Mouse (Mus musculus): ENCODE results near the gene Ano4. TPM values are rescaled to one million over a fixed set of nuclear protein-coding genes. Genes with fewer than 3 reads are reported as not detected.

The Ano4 gene
- polyA plus RNA-seq, 1 experiment from 2014 or later: 1.5 TPM

GRCm38 (mm10) chr10:89263396-89263795, 81.2 kb downstream of the Ano4 start:
- no peak overlapping the region for H3K4me3 ChIP-seq (ENCODE audit: low read depth, low read length)
- no peaks in the 10 kb centered on the region for H3K27me3 ChIP-seq (replicated peaks; ENCODE audit: control insufficient read depth, insufficient read depth, low read length)
- ATAC-seq (replicated peaks; ENCODE audit: low FRiP score) (no peak), DNase-seq (ENCODE audit: low spot score) (no peak)
- no peak overlapping the region for H3K4me2 ChIP-seq
- no peak overlapping the region for H3K27ac ChIP-seq (ENCODE audit: low read depth, low read length)
- no peaks in the 10 kb centered on the region for H3K4me1 ChIP-seq (replicated peaks; ENCODE audit: control insufficient read depth, insufficient read depth, low read length)
- H3K36me3 ChIP-seq (ENCODE audit: control insufficient read depth, insufficient read depth, low read length): no peaks in the 10 kb centered on the region
- WGBS: 68% methylated on average over 4 of the region's 4 CpGs
- no peaks in the 10 kb centered on the region for H3K9me3 ChIP-seq (ENCODE audit: control insufficient read depth, low read length)
- no peak overlapping the region for H3K9ac ChIP-seq (ENCODE audit: low read depth, low read length)

- no peak overlapping the region for H3K27ac ChIP-seq (ENCODE audit: low read depth, low read length)
- peaks cover 3% of the 10 kb centered on the region; the same call in 1 of the 2 replicates for H3K27me3 ChIP-seq (replicated peaks; ENCODE audit: control insufficient read depth, insufficient read depth, low read length)
- ATAC-seq (replicated peaks; ENCODE audit: low FRiP score): no peak
- H3K4me1 ChIP-seq (replicated peaks; ENCODE audit: control insufficient read depth, insufficient read depth, low read length): no peaks in the 10 kb centered on the region
- H3K9ac ChIP-seq (ENCODE audit: low read depth, low read length): no peak overlapping the region
- H3K36me3 ChIP-seq (ENCODE audit: control insufficient read depth, insufficient read depth, low read length): no peaks in the 10 kb centered on the region
- peak; percentile 32 for DNase-seq (ENCODE audit: low spot score)
- peak overlapping the region; percentile 21; the same call in 1 of the 2 replicates for H3K4me3 ChIP-seq (ENCODE audit: low read depth, low read length)
- 8% methylated on average over 16 of the region's 16 CpGs for WGBS
- peak overlapping the region; percentile 52 for H3K4me2 ChIP-seq
- no peaks in the 10 kb centered on the region for H3K9me3 ChIP-seq (ENCODE audit: control insufficient read depth, low read length)
Measured at GRCm38 (mm10) chr10:89257457-89258381, 86.8 kb downstream of the Ano4 start.

GRCm38 (mm10) chr10:89256762-89257456, 87.7 kb downstream of the Ano4 start:
- Histone ChIP-seq H3K4me3 (ENCODE audit: low read depth, low read length) (0 out of 2 replicates have a peak overlapping the region, but pooled peaks have one; percentile 21), H3K4me2 (peak overlapping the region; percentile 52), H3K9ac (ENCODE audit: low read depth, low read length) (no peak overlapping the region), H3K27me3 (replicated peaks; ENCODE audit: control insufficient read depth, insufficient read depth, low read length) (peaks cover 3% of the 10 kb centered on the region; the same call in 1 of the 2 replicates), H3K27ac (ENCODE audit: low read depth, low read length) (no peak overlapping the region), H3K36me3 (ENCODE audit: control insufficient read depth, insufficient read depth, low read length) (no peaks in the 10 kb centered on the region), H3K9me3 (ENCODE audit: control insufficient read depth, low read length) (no peaks in the 10 kb centered on the region), H3K4me1 (replicated peaks; ENCODE audit: control insufficient read depth, insufficient read depth, low read length) (no peaks in the 10 kb centered on the region)
- WGBS: 11% methylated on average over 17 of the region's 17 CpGs
- ATAC-seq (replicated peaks; ENCODE audit: low FRiP score) (no peak), DNase-seq (ENCODE audit: low spot score) (peak; percentile 34)

- H3K9me3 ChIP-seq (ENCODE audit: control insufficient read depth, low read length): no peaks in the 10 kb centered on the region
- no peak overlapping the region for H3K9ac ChIP-seq (ENCODE audit: low read depth, low read length)
- no peak for DNase-seq (ENCODE audit: low spot score)
- ATAC-seq (replicated peaks; ENCODE audit: low FRiP score): no peak
- no peak overlapping the region for H3K4me3 ChIP-seq (ENCODE audit: low read depth, low read length)
- H3K4me1 ChIP-seq (replicated peaks; ENCODE audit: control insufficient read depth, insufficient read depth, low read length): no peaks in the 10 kb centered on the region
- no peak overlapping the region for H3K4me2 ChIP-seq
- 70% methylated on average over 5 of the region's 5 CpGs for WGBS
- no peak overlapping the region for H3K27ac ChIP-seq (ENCODE audit: low read depth, low read length)
- H3K36me3 ChIP-seq (ENCODE audit: control insufficient read depth, insufficient read depth, low read length): no peaks in the 10 kb centered on the region
- peaks cover 3% of the 10 kb centered on the region; the same call in 1 of the 2 replicates for H3K27me3 ChIP-seq (replicated peaks; ENCODE audit: control insufficient read depth, insufficient read depth, low read length)
Measured at GRCm38 (mm10) chr10:89254765-89255164, 89.8 kb downstream of the Ano4 start.

- no peaks in the 10 kb centered on the region for H3K9me3 ChIP-seq (ENCODE audit: control insufficient read depth, low read length)
- H3K27ac ChIP-seq (ENCODE audit: low read depth, low read length): no peak overlapping the region
- H3K9ac ChIP-seq (ENCODE audit: low read depth, low read length): no peak overlapping the region
- H3K36me3 ChIP-seq (ENCODE audit: control insufficient read depth, insufficient read depth, low read length): no peaks in the 10 kb centered on the region
- peaks cover 3% of the 10 kb centered on the region; the same call in 1 of the 2 replicates for H3K27me3 ChIP-seq (replicated peaks; ENCODE audit: control insufficient read depth, insufficient read depth, low read length)
- no peak overlapping the region for H3K4me2 ChIP-seq
- H3K4me1 ChIP-seq (replicated peaks; ENCODE audit: control insufficient read depth, insufficient read depth, low read length): no peaks in the 10 kb centered on the region
- WGBS: 73% methylated on average over 3 of the region's 3 CpGs
- no peak for DNase-seq (ENCODE audit: low spot score)
- no peak for ATAC-seq (replicated peaks; ENCODE audit: low FRiP score)
- no peak overlapping the region for H3K4me3 ChIP-seq (ENCODE audit: low read depth, low read length)
Measured at GRCm38 (mm10) chr10:89253799-89254198, 90.8 kb downstream of the Ano4 start.

GRCm38 (mm10) chr10:89252636-89253035, 91.9 kb downstream of the Ano4 start:
- Histone ChIP-seq H3K4me2 (no peak overlapping the region), H3K36me3 (ENCODE audit: control insufficient read depth, insufficient read depth, low read length) (no peaks in the 10 kb centered on the region), H3K4me3 (ENCODE audit: low read depth, low read length) (no peak overlapping the region), H3K9me3 (ENCODE audit: control insufficient read depth, low read length) (no peaks in the 10 kb centered on the region), H3K27ac (ENCODE audit: low read depth, low read length) (no peak overlapping the region), H3K9ac (ENCODE audit: low read depth, low read length) (no peak overlapping the region), H3K4me1 (replicated peaks; ENCODE audit: control insufficient read depth, insufficient read depth, low read length) (no peaks in the 10 kb centered on the region), H3K27me3 (replicated peaks; ENCODE audit: control insufficient read depth, insufficient read depth, low read length) (peaks cover 3% of the 10 kb centered on the region; the same call in 1 of the 2 replicates)
- 80% methylated on average over 5 of the region's 5 CpGs for WGBS
- DNase-seq (ENCODE audit: low spot score): no peak
- ATAC-seq (replicated peaks; ENCODE audit: low FRiP score): no peak

- Histone ChIP-seq H3K36me3 (ENCODE audit: control insufficient read depth, insufficient read depth, low read length) (no peaks in the 10 kb centered on the region), H3K9ac (ENCODE audit: low read depth, low read length) (no peak overlapping the region), H3K27me3 (replicated peaks; ENCODE audit: control insufficient read depth, insufficient read depth, low read length) (no peaks in the 10 kb centered on the region), H3K4me1 (replicated peaks; ENCODE audit: control insufficient read depth, insufficient read depth, low read length) (no peaks in the 10 kb centered on the region), H3K9me3 (ENCODE audit: control insufficient read depth, low read length) (no peaks in the 10 kb centered on the region), H3K4me2 (no peak overlapping the region), H3K27ac (ENCODE audit: low read depth, low read length) (no peak overlapping the region), H3K4me3 (ENCODE audit: low read depth, low read length) (no peak overlapping the region)
- ATAC-seq (replicated peaks; ENCODE audit: low FRiP score) (no peak), DNase-seq (ENCODE audit: low spot score) (no peak)
- WGBS: 77% methylated on average over 1 of the region's 1 CpGs
Measured at GRCm38 (mm10) chr10:89243808-89244207, 100.8 kb downstream of the Ano4 start.

- H3K9ac ChIP-seq (ENCODE audit: low read depth, low read length): no peak overlapping the region
- WGBS: 39% methylated on average over 7 of the region's 7 CpGs
Measured at GRCm38 (mm10) chr10:89224524-89224923, 120.0 kb downstream of the Ano4 start.

More at GRCm38 (mm10) chr10:89224524-89224923, 120.0 kb downstream of the Ano4 start:
- Histone ChIP-seq H3K4me3 (ENCODE audit: low read depth, low read length) (no peak overlapping the region), H3K4me1 (replicated peaks; ENCODE audit: control insufficient read depth, insufficient read depth, low read length) (no peaks in the 10 kb centered on the region), H3K9me3 (ENCODE audit: control insufficient read depth, low read length) (no peaks in the 10 kb centered on the region), H3K36me3 (ENCODE audit: control insufficient read depth, insufficient read depth, low read length) (no peaks in the 10 kb centered on the region), H3K4me2 (no peak overlapping the region), H3K27me3 (replicated peaks; ENCODE audit: control insufficient read depth, insufficient read depth, low read length) (no peaks in the 10 kb centered on the region), H3K27ac (ENCODE audit: low read depth, low read length) (no peak overlapping the region)
- no peak for ATAC-seq (replicated peaks; ENCODE audit: low FRiP score)
- DNase-seq (ENCODE audit: low spot score): peak; percentile 46
